Mouse (Mus musculus): ENCODE results near the gene Stxbp1.

- TF ChIP-seq CTCF (IDR thresholded peaks at IDR 0.05; ENCODE audit: extremely low read depth, insufficient read length, insufficient replicate concordance, low read depth, low read length): no peak
- no peak for TF ChIP-seq POLR2A (IDR thresholded peaks at IDR 0.05; ENCODE audit: low read depth, low read length)
Measured at GRCm38 (mm10) chr2:32881054-32881453, 34.0 kb upstream of the Stxbp1 start.
